Mouse (Mus musculus): ENCODE measurements around the gene Gstt1. TPM values are rescaled to one million over a fixed set of nuclear protein-coding genes. Genes with fewer than 3 reads are reported as not detected.
A peak's percentile ranks its signal among the peaks of the same experiment; 100 is the strongest.

Gstt1 gene
- polyA plus RNA-seq, 1 experiment from 2014 or later = 4.2 TPM

- peak; percentile 30; the same call in 1 of the 2 replicates for ATAC-seq (ENCODE audit: insufficient number of reproducible peaks, low FRiP score)
- peak overlapping the region; percentile 99 for H3K4me3 ChIP-seq
- WGBS = under 1% methylated on average over 27 of the region's 27 CpGs
- no peaks in the 10 kb centered on the region for H3K27me3 ChIP-seq (replicated peaks)
- H3K4me1 ChIP-seq (replicated peaks) = peaks cover 14% of the 10 kb centered on the region
- H3K9me3 ChIP-seq (replicated peaks) = no peaks in the 10 kb centered on the region
- peaks cover 9% of the 10 kb centered on the region for H3K36me3 ChIP-seq
- H3K27ac ChIP-seq (ENCODE audit: poor library complexity, severe bottlenecking) = 0 out of 2 replicates have a peak overlapping the region, but pooled peaks have one; percentile 14
- H3K9ac ChIP-seq = peak overlapping the region; percentile 93
- peak overlapping the region; percentile 85 for H3K4me2 ChIP-seq
Observed at GRCm38 (mm10) chr10:75764519-75765473, 33.6 kb downstream of the Gstt1 start.

- Histone ChIP-seq H3K27ac (ENCODE audit: poor library complexity, severe bottlenecking) (peak within 1 kb of the TSS; percentile 40; the same call in 1 of the 2 replicates), H3K4me2 (peak within 1 kb of the TSS; percentile 85), H3K27me3 (replicated peaks) (no peaks in the 10 kb centered on the region), H3K4me1 (replicated peaks) (peaks cover 14% of the 10 kb centered on the region), H3K4me3 (peak within 1 kb of the TSS; percentile 99), H3K36me3 (peaks cover 10% of the 10 kb centered on the region), H3K9ac (peak within 1 kb of the TSS; percentile 93), H3K9me3 (replicated peaks) (no peaks in the 10 kb centered on the region)
- ATAC-seq (ENCODE audit: insufficient number of reproducible peaks, low FRiP score) = peak; percentile 99
- 2% methylated on average over 61 of the region's 61 CpGs for WGBS
Observed at GRCm38 (mm10) chr10:75763682-75764518, 34.5 kb downstream of the Gstt1 start, which contains the start of gene Cabin1. Gene Cabin1 (minus strand): TSS chr10:75764341.

- no peaks in the 10 kb centered on the region for H3K27me3 ChIP-seq (replicated peaks)
- H3K9me3 ChIP-seq (replicated peaks) = no peaks in the 10 kb centered on the region
- no peak overlapping the region for H3K27ac ChIP-seq (ENCODE audit: poor library complexity, severe bottlenecking)
- H3K4me1 ChIP-seq (replicated peaks) = peaks cover 14% of the 10 kb centered on the region
- H3K4me3 ChIP-seq = no peak overlapping the region
- peaks cover 21% of the 10 kb centered on the region for H3K36me3 ChIP-seq
- WGBS = 72% methylated on average over 3 of the region's 3 CpGs
- peak overlapping the region; percentile 37; the same call in 1 of the 2 replicates for H3K4me2 ChIP-seq
- no peak overlapping the region for H3K9ac ChIP-seq
- ATAC-seq (ENCODE audit: insufficient number of reproducible peaks, low FRiP score) = no peak
Observed at GRCm38 (mm10) chr10:75762413-75762812, 36.0 kb downstream of the Gstt1 start.

GRCm38 (mm10) chr10:75760311-75760710, 38.1 kb downstream of the Gstt1 start:
- Histone ChIP-seq H3K27me3 (replicated peaks) (no peaks in the 10 kb centered on the region), H3K9me3 (replicated peaks) (no peaks in the 10 kb centered on the region), H3K9ac (no peak overlapping the region), H3K4me1 (replicated peaks) (peaks cover 14% of the 10 kb centered on the region), H3K36me3 (peaks cover 32% of the 10 kb centered on the region), H3K4me3 (no peak overlapping the region), H3K27ac (ENCODE audit: poor library complexity, severe bottlenecking) (no peak overlapping the region), H3K4me2 (no peak overlapping the region)
- ATAC-seq (ENCODE audit: insufficient number of reproducible peaks, low FRiP score) = no peak
- 93% methylated on average over 3 of the region's 3 CpGs for WGBS

- Histone ChIP-seq H3K9ac (no peak overlapping the region), H3K9me3 (replicated peaks) (no peaks in the 10 kb centered on the region), H3K4me1 (replicated peaks) (no peaks in the 10 kb centered on the region), H3K4me3 (no peak overlapping the region), H3K27ac (ENCODE audit: poor library complexity, severe bottlenecking) (no peak overlapping the region), H3K36me3 (peaks cover 65% of the 10 kb centered on the region), H3K27me3 (replicated peaks) (no peaks in the 10 kb centered on the region), H3K4me2 (no peak overlapping the region)
- WGBS = 92% methylated on average over 11 of the region's 11 CpGs
- ATAC-seq (ENCODE audit: insufficient number of reproducible peaks, low FRiP score) = no peak
Observed at GRCm38 (mm10) chr10:75756719-75757118, 41.7 kb downstream of the Gstt1 start.

- no peaks in the 10 kb centered on the region for H3K27me3 ChIP-seq (replicated peaks)
- H3K4me2 ChIP-seq = no peak overlapping the region
- ATAC-seq (ENCODE audit: insufficient number of reproducible peaks, low FRiP score) = peak; percentile 75
- no peaks in the 10 kb centered on the region for H3K9me3 ChIP-seq (replicated peaks)
- no peak overlapping the region for H3K9ac ChIP-seq
- H3K27ac ChIP-seq (ENCODE audit: poor library complexity, severe bottlenecking) = no peak overlapping the region
- H3K4me3 ChIP-seq = no peak overlapping the region
- 44% methylated on average over 3 of the region's 3 CpGs for WGBS
- peaks cover 87% of the 10 kb centered on the region for H3K36me3 ChIP-seq
- no peaks in the 10 kb centered on the region for H3K4me1 ChIP-seq (replicated peaks)
Observed at GRCm38 (mm10) chr10:75744017-75744416, 54.4 kb downstream of the Gstt1 start.

GRCm38 (mm10) chr10:75743369-75743768, 55.0 kb downstream of the Gstt1 start:
- H3K36me3 ChIP-seq = peaks cover 87% of the 10 kb centered on the region
- no peak for ATAC-seq (ENCODE audit: insufficient number of reproducible peaks, low FRiP score)
- 90% methylated on average over 12 of the region's 12 CpGs for WGBS

GRCm38 (mm10) chr10:75740866-75741265, 57.5 kb downstream of the Gstt1 start:
- WGBS = 89% methylated on average over 3 of the region's 3 CpGs
- H3K27me3 ChIP-seq (replicated peaks) = no peaks in the 10 kb centered on the region
- ATAC-seq (ENCODE audit: insufficient number of reproducible peaks, low FRiP score) = no peak
- H3K4me3 ChIP-seq = no peak overlapping the region
- peaks cover 86% of the 10 kb centered on the region for H3K36me3 ChIP-seq
- no peak overlapping the region for H3K4me2 ChIP-seq
- H3K9me3 ChIP-seq (replicated peaks) = no peaks in the 10 kb centered on the region
- H3K27ac ChIP-seq (ENCODE audit: poor library complexity, severe bottlenecking) = no peak overlapping the region
- H3K9ac ChIP-seq = no peak overlapping the region
- no peaks in the 10 kb centered on the region for H3K4me1 ChIP-seq (replicated peaks)

More at GRCm38 (mm10) chr10:75743369-75743768, 55.0 kb downstream of the Gstt1 start:
- Histone ChIP-seq H3K4me3 (no peak overlapping the region), H3K27me3 (replicated peaks) (no peaks in the 10 kb centered on the region), H3K4me1 (replicated peaks) (no peaks in the 10 kb centered on the region), H3K9me3 (replicated peaks) (no peaks in the 10 kb centered on the region), H3K27ac (ENCODE audit: poor library complexity, severe bottlenecking) (no peak overlapping the region), H3K9ac (no peak overlapping the region), H3K4me2 (no peak overlapping the region)

Other genes with a start within 250 kb of the Gstt1 start
- 1.4 and 1.6 TPM in 2 replicates for gene Lrrc75b, start 238.3 kb downstream of the Gstt1 start, polyA plus RNA-seq (2016; fragmentation: Nextera tagmentation; extraction: Ambion mirVana)
- gene Ggt1, start 237.0 kb downstream of the Gstt1 start, polyA plus RNA-seq (2016; fragmentation: Nextera tagmentation; extraction: Ambion mirVana) = 0.34 and 0.49 TPM in 2 replicates
- 6.1 and 7.7 TPM in 2 replicates for gene Ggt5, start 209.2 kb downstream of the Gstt1 start, polyA plus RNA-seq (2016; fragmentation: Nextera tagmentation; extraction: Ambion mirVana)
- 4.5 and 5.1 TPM in 2 replicates for gene Susd2, start 154.6 kb downstream of the Gstt1 start, polyA plus RNA-seq (2016; fragmentation: Nextera tagmentation; extraction: Ambion mirVana)
- gene Cabin1, start 34.2 kb downstream of the Gstt1 start, polyA plus RNA-seq (2016; fragmentation: Nextera tagmentation; extraction: Ambion mirVana) = 26.0 and 26.7 TPM in 2 replicates
- gene Ddt, start 25.2 kb downstream of the Gstt1 start, polyA plus RNA-seq (2016; fragmentation: Nextera tagmentation; extraction: Ambion mirVana) = 31.0 and 35.3 TPM in 2 replicates
- gene Gm20441, start 17.6 kb downstream of the Gstt1 start, polyA plus RNA-seq (2016; fragmentation: Nextera tagmentation; extraction: Ambion mirVana) = not detected in 2 replicates
- 2.7 and 3.2 TPM in 2 replicates for gene Gstt3, start 17.2 kb downstream of the Gstt1 start, polyA plus RNA-seq (2016; fragmentation: Nextera tagmentation; extraction: Ambion mirVana)
- not detected in 2 replicates for gene Gstt4, start 24.0 kb upstream of the Gstt1 start, polyA plus RNA-seq (2016; fragmentation: Nextera tagmentation; extraction: Ambion mirVana)
- gene Gstt2, start 38.8 kb upstream of the Gstt1 start, polyA plus RNA-seq (2016; fragmentation: Nextera tagmentation; extraction: Ambion mirVana) = 7.2 and 8.1 TPM in 2 replicates
- gene Mif, start 61.7 kb upstream of the Gstt1 start, polyA plus RNA-seq (2016; fragmentation: Nextera tagmentation; extraction: Ambion mirVana) = 2,266 and 2,393 TPM in 2 replicates
- gene Derl3, start 94.8 kb upstream of the Gstt1 start, polyA plus RNA-seq (2016; fragmentation: Nextera tagmentation; extraction: Ambion mirVana) = 2.1 and 2.2 TPM in 2 replicates
- 125 and 126 TPM in 2 replicates for gene Smarcb1, start 123.0 kb upstream of the Gstt1 start, polyA plus RNA-seq (2016; fragmentation: Nextera tagmentation; extraction: Ambion mirVana)
- 408 and 409 TPM in 2 replicates for gene Chchd10, start 134.5 kb upstream of the Gstt1 start, polyA plus RNA-seq (2016; fragmentation: Nextera tagmentation; extraction: Ambion mirVana)
- 25.4 and 27.1 TPM in 2 replicates for gene Mmp11, start 137.9 kb upstream of the Gstt1 start, polyA plus RNA-seq (2016; fragmentation: Nextera tagmentation; extraction: Ambion mirVana)
- 0.80 and 1.1 TPM in 2 replicates for gene Gm867, start 142.1 kb upstream of the Gstt1 start, polyA plus RNA-seq (2016; fragmentation: Nextera tagmentation; extraction: Ambion mirVana)
- gene Vpreb3, start 144.5 kb upstream of the Gstt1 start, polyA plus RNA-seq (2016; fragmentation: Nextera tagmentation; extraction: Ambion mirVana) = 0.24 TPM in 1 of 2 replicates, not detected in the other
- 0.06 TPM in 1 of 2 replicates, not detected in the other for gene Gm5134, start 155.9 kb upstream of the Gstt1 start, polyA plus RNA-seq (2016; fragmentation: Nextera tagmentation; extraction: Ambion mirVana)
- 19.2 and 19.7 TPM in 2 replicates for gene Zfp280b, start 234.1 kb upstream of the Gstt1 start, polyA plus RNA-seq (2016; fragmentation: Nextera tagmentation; extraction: Ambion mirVana)